21 mouse cellular contexts compared by ENCODE assay signal in the genomic region with DNA sequence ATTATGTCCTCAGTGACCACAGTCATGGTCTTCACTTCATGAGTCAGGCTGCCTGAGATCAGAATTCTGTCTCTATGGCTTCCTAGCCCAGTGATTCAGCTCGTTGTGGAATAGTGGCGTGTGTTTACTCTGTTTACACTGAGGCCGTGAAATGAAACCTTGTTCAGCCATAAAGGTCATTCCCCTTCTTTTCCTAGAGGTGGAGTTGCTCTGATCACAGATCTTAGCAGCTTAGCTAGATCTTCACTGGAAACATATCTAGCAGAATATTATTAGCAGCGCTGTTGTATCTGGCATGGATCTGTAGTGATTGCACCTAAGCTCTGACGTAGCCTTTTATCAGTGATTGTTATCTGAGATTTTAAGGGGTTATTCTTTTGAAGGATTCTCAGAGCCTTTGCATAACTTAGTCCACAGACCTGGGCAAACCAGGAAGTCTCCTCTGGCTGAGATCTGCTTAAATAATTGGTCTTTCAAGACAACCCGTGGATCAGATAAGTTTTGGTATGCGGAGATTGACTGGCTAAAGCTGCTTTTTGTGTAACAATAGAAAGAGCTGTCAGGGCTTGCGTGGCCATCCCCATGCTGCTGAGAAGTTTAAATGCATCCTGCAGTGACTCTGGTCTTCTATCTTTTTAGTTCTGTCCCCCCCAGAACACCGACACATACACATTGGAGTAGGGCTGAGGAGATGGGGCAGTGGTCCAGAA. TPM values are rescaled to one million over a fixed set of nuclear protein-coding genes. Genes with fewer than 3 reads are reported as not detected.
DNase-seq lines count a peak whose midpoint lies in the region; ATAC-seq and TF ChIP-seq lines count a peak whose summit lies in the region.
"Had no signal": no experiment of that assay in that cellular context is flagged by ENCODE, and none has a peak within 500 bp of the region (broad histone marks: within the 10 kb centered on the region; RNA-seq: fewer than 3 reads in every experiment).

No protein-coding gene starts in this region.

- TF ChIP-seq CTCF in Patski (IDR thresholded peaks at IDR 0.05) = no peak
- 0 out of 2 replicates have a peak, but pooled peaks have one; percentile 15 for TF ChIP-seq CTCF in stomach, postnatal 0 days (IDR thresholded peaks at IDR 0.05; ENCODE audit: low read depth)

- H3K27ac ChIP-seq in intestine, embryonic 15.5 days = peak overlapping the region; percentile 73
- no peak overlapping the region for H3K27ac ChIP-seq in stomach, postnatal 0 days (replicated peaks)
- no peak overlapping the region for H3K27ac ChIP-seq in hindbrain, embryonic 13.5 days
- H3K27ac ChIP-seq in neural tube, embryonic 15.5 days (replicated peaks) = no peak overlapping the region
- H3K27ac ChIP-seq: embryonic facial prominence, embryonic 13.5 days; hindbrain, embryonic 12.5 days; kidney, postnatal 0 days; limb, embryonic 13.5 days; liver, embryonic 15.5 days had no signal

- no peaks in the 10 kb centered on the region for H3K27me3 ChIP-seq in Patski
- H3K27me3 ChIP-seq in intestine, embryonic 15.5 days (replicated peaks) = no peaks in the 10 kb centered on the region
- H3K27me3 ChIP-seq in stomach, postnatal 0 days (ENCODE audit: control insufficient read depth, insufficient read depth, low read length) = no peaks in the 10 kb centered on the region
- H3K27me3 ChIP-seq in hindbrain, embryonic 13.5 days = no peaks in the 10 kb centered on the region
- no peaks in the 10 kb centered on the region for H3K27me3 ChIP-seq in neural tube, embryonic 15.5 days (replicated peaks)
- H3K27me3 ChIP-seq: CH12.LX; embryonic facial prominence, embryonic 13.5 days; hindbrain, embryonic 12.5 days; limb, embryonic 13.5 days; liver, embryonic 15.5 days had no signal

- 41% methylated on average over 9 of the region's 9 CpGs for WGBS in intestine, embryonic 15.5 days
- WGBS in stomach, postnatal 0 days = 39% methylated on average over 9 of the region's 9 CpGs
- 61% methylated on average over 9 of the region's 9 CpGs for WGBS in hindbrain, embryonic 13.5 days
- 68% methylated on average over 9 of the region's 9 CpGs for WGBS in neural tube, embryonic 15.5 days

- ATAC-seq in Patski = peak; percentile 76
- peak; percentile 74 for ATAC-seq in intestine, embryonic 15.5 days
- peak; percentile 91 for ATAC-seq in stomach, postnatal 0 days (ENCODE audit: low FRiP score, low TSS enrichment)
- ATAC-seq in hindbrain, embryonic 13.5 days (ENCODE audit: low FRiP score) = no peak
- no peak for ATAC-seq in neural tube, embryonic 15.5 days (ENCODE audit: low FRiP score)
- ATAC-seq: forebrain, embryonic 14.5 days had no signal

- H3K9ac ChIP-seq in intestine, embryonic 15.5 days = no peak overlapping the region
- no peak overlapping the region for H3K9ac ChIP-seq in stomach, postnatal 0 days (ENCODE audit: low read length)
- no peak overlapping the region for H3K9ac ChIP-seq in hindbrain, embryonic 13.5 days
- no peak overlapping the region for H3K9ac ChIP-seq in neural tube, embryonic 15.5 days (replicated peaks)
- H3K9ac ChIP-seq: embryonic facial prominence, embryonic 13.5 days; hindbrain, embryonic 12.5 days; limb, embryonic 13.5 days; liver, embryonic 15.5 days had no signal

- POLR2A ChIA-PET in Patski (lab: Charles Lee) = no interaction called here

- no peak overlapping the region for H3K4me3 ChIP-seq in intestine, embryonic 15.5 days (replicated peaks)
- H3K4me3 ChIP-seq in stomach, postnatal 0 days (ENCODE audit: low read depth, low read length) = no peak overlapping the region
- H3K4me3 ChIP-seq in hindbrain, embryonic 13.5 days = no peak overlapping the region
- no peak overlapping the region for H3K4me3 ChIP-seq in neural tube, embryonic 15.5 days (replicated peaks)
- H3K4me3 ChIP-seq: embryonic facial prominence, embryonic 13.5 days; hindbrain, embryonic 12.5 days; limb, embryonic 13.5 days; liver, embryonic 15.5 days; megakaryocyte, embryonic 14.5 days had no signal

- CTCF ChIA-PET in Patski (lab: Charles Lee) = interaction anchor here (0.8 to 1.3 kb wide), 3 partner anchors 10 to 24 kb away, joined by 3 to 4 read pairs (median 3); no protein-coding TSS in a partner anchor

- DNase-seq in lung, postnatal 36 days = peak; percentile 12
- DNase-seq in lung, adult 18-20 months = no peak
- no peak for DNase-seq in Patski (ENCODE audit: low read depth, low spot score)
- peak; percentile 38 for DNase-seq in stomach, postnatal 0 days (ENCODE audit: low spot score)
- DNase-seq: cerebellum, postnatal 14 days; gastrocnemius, postnatal 14 days; kidney, adult 11 months; lung, postnatal 10 days; right cerebral cortex, postnatal 4 days; thymus, postnatal 4 days had no signal

- 0 out of 2 replicates have a peak overlapping the region, but pooled peaks have one; percentile 24 for H3K4me2 ChIP-seq in intestine, embryonic 15.5 days (replicated peaks)
- H3K4me2 ChIP-seq in stomach, postnatal 0 days (replicated peaks; ENCODE audit: low read depth) = no peak overlapping the region
- no peak overlapping the region for H3K4me2 ChIP-seq in hindbrain, embryonic 13.5 days
- H3K4me2 ChIP-seq in neural tube, embryonic 15.5 days = no peak overlapping the region
- H3K4me2 ChIP-seq: embryonic facial prominence, embryonic 13.5 days; hindbrain, embryonic 12.5 days; limb, embryonic 13.5 days; liver, embryonic 15.5 days had no signal

- TF ChIP-seq EP300 in stomach, postnatal 0 days (optimal IDR thresholded peaks at IDR 0.05) = no peak

- 0 out of 2 replicates have a peak, but pooled peaks cover 2% of the 10 kb centered on the region for H3K4me1 ChIP-seq in intestine, embryonic 15.5 days (replicated peaks)
- H3K4me1 ChIP-seq in stomach, postnatal 0 days (replicated peaks; ENCODE audit: control insufficient read depth, insufficient read depth) = no peaks in the 10 kb centered on the region
- no peaks in the 10 kb centered on the region for H3K4me1 ChIP-seq in hindbrain, embryonic 13.5 days (replicated peaks)
- no peaks in the 10 kb centered on the region for H3K4me1 ChIP-seq in neural tube, embryonic 15.5 days
- H3K4me1 ChIP-seq: embryonic facial prominence, embryonic 13.5 days; hindbrain, embryonic 12.5 days; limb, embryonic 13.5 days; liver, embryonic 15.5 days; megakaryocyte, embryonic 14.5 days had no signal

- H3K9me3 ChIP-seq in intestine, embryonic 15.5 days = no peaks in the 10 kb centered on the region
- no peaks in the 10 kb centered on the region for H3K9me3 ChIP-seq in stomach, postnatal 0 days (ENCODE audit: control insufficient read depth, low read length)
- H3K9me3 ChIP-seq in hindbrain, embryonic 13.5 days = no peaks in the 10 kb centered on the region
- H3K9me3 ChIP-seq in neural tube, embryonic 15.5 days (replicated peaks) = no peaks in the 10 kb centered on the region
- H3K9me3 ChIP-seq: embryonic facial prominence, embryonic 13.5 days; hindbrain, embryonic 12.5 days; limb, embryonic 13.5 days; liver, embryonic 15.5 days; megakaryocyte, embryonic 14.5 days had no signal

- H3K36me3 ChIP-seq in intestine, embryonic 15.5 days = no peaks in the 10 kb centered on the region
- H3K36me3 ChIP-seq in stomach, postnatal 0 days (ENCODE audit: control insufficient read depth, insufficient read depth, low read length) = no peaks in the 10 kb centered on the region
- no peaks in the 10 kb centered on the region for H3K36me3 ChIP-seq in hindbrain, embryonic 13.5 days
- H3K36me3 ChIP-seq in neural tube, embryonic 15.5 days = no peaks in the 10 kb centered on the region
- H3K36me3 ChIP-seq: embryonic facial prominence, embryonic 13.5 days; hindbrain, embryonic 12.5 days; limb, embryonic 13.5 days; liver, embryonic 15.5 days had no signal

- in situ Hi-C loops in Patski (cut with MboI; ENCODE audit: low pct_unique_long_range_greater_than_20kb) = no loop called here

RNA-seq across cellular contexts. Expression of a gene that starts 23.6 kb away (rescaled TPM):
- 1,457 TPM for polyA plus RNA-seq in Patski (2021)
- polyA plus RNA-seq in intestine, embryonic 15.5 days (2015; fragmentation: Nextera tagmentation; extraction: Ambion mirVana) = 203 TPM in 2 replicates
- polyA plus RNA-seq in stomach, postnatal 0 days (2015; fragmentation: Nextera tagmentation; extraction: Ambion mirVana) = 213 and 222 TPM in 2 replicates
- polyA plus RNA-seq in hindbrain, embryonic 13.5 days (2015; fragmentation: Nextera tagmentation; extraction: Ambion mirVana) = 129 and 131 TPM in 2 replicates
- polyA plus RNA-seq in neural tube, embryonic 15.5 days (2015; fragmentation: Nextera tagmentation; extraction: Ambion mirVana) = 383 and 428 TPM in 2 replicates

Comparison
In these comparisons a context has a peak if more than half of its experiments do, and no peak if none do; other contexts are left out.
1. DNase-seq: peak in lung, postnatal 36 days (single experiment) and stomach, postnatal 0 days (single experiment); none in lung, adult 18-20 months (0 of 2) and Patski (single experiment).
2. ATAC-seq: peak in Patski (single experiment), intestine, embryonic 15.5 days (single experiment) and stomach, postnatal 0 days (single experiment); none in hindbrain, embryonic 13.5 days (single experiment) and neural tube, embryonic 15.5 days (single experiment).